Mouse (Mus musculus) heart, postnatal 0 days (tissue): ENCODE results near the gene Tiam2.

Source experiments
- CTCF ChIP-seq: IDR thresholded peaks from 2 replicates; pipeline ENCODE4 v1.5.1; 2016; ENCODE audit warnings: antibody characterized with exemption, control low read depth, low read depth
- EP300 ChIP-seq: IDR thresholded peaks from 2 replicates; pipeline ENCODE4 v1.6.1; 2016; ENCODE audit warnings: antibody characterized with exemption, low read depth

DNA sequence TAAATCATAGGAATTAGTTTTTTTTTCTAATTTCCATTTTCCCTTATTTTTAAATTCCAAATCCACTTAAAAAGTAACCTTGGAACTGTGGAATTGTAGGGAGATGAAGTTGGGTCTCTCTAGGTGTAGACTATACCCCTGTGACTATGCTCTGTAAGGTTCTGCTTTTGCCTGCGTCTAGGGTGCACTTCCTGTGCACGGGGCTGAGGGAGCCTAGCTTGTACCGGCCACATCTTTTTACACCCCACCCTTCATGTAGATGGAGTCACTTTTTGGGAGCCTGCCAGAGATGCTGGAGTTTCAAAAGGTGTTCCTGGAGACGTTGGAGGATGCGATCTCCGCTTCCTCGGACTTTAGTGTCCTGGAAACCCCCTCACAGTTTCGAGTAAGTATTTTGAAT is 180.1 kb downstream of the Tiam2 start:
- TF ChIP-seq CTCF, result no peak
- TF ChIP-seq EP300, result no peak
